Mouse (Mus musculus) heart, embryonic 15.5 days (tissue): ENCODE measurements around the gene Hist1h3c. TPM values are rescaled to one million over a fixed set of nuclear protein-coding genes. Genes with fewer than 3 reads are reported as not detected.
A peak's percentile ranks its signal among the peaks of the same experiment; 100 is the strongest.
"Not testable (repeated sequence)": the region's sequence is repeated elsewhere in the genome, so short reads cannot be mapped to it uniquely, and the experiment has no call there.

Experiments used
- ATAC-seq: fragments of 200-750 bp; cut with Nextera tagmentation; replicated peaks from 2 replicates; pipeline ENCODE4 v1.8.0; 2017; ENCODE audit warnings: low read depth, moderate TSS enrichment; ENCODE audit not compliant: insufficient number of reproducible peaks, insufficient read depth, low FRiP score
- H3K27ac ChIP-seq: fragments of 300-500 bp; sonication (generic); 2 replicates; pipeline ENCODE4 v1.5.1; 2015; ENCODE audit warnings: mild to moderate bottlenecking, inconsistent platforms
- H3K27me3 ChIP-seq: fragments of 300-500 bp; sonication (generic); 2 replicates; pipeline ENCODE4 v1.6.1; 2015; ENCODE audit warnings: inconsistent platforms
- H3K36me3 ChIP-seq: fragments of 300-500 bp; sonication (generic); 2 replicates; pipeline ENCODE4 v1.6.1; 2015; ENCODE audit warnings: mild to moderate bottlenecking, inconsistent platforms
- H3K4me1 ChIP-seq: fragments of 300-500 bp; sonication (generic); replicated peaks from 2 replicates; pipeline ENCODE4 v1.6.1; 2015; ENCODE audit warnings: inconsistent platforms
- H3K4me2 ChIP-seq: fragments of 300-500 bp; sonication (generic); 2 replicates; pipeline ENCODE4 v1.6.1; 2015; ENCODE audit warnings: inconsistent platforms, mild to moderate bottlenecking, moderate library complexity
- H3K4me3 ChIP-seq: fragments of 300-500 bp; sonication (generic); 2 replicates; pipeline ENCODE4 v1.5.1; 2015; ENCODE audit warnings: mild to moderate bottlenecking, inconsistent platforms
- H3K9ac ChIP-seq: fragments of 300-500 bp; sonication (generic); 2 replicates; pipeline ENCODE4 v1.6.1; 2015; ENCODE audit warnings: mild to moderate bottlenecking, inconsistent platforms
- H3K9me3 ChIP-seq: fragments of 300-500 bp; sonication (generic); replicated peaks from 2 replicates; pipeline ENCODE4 v1.6.1; 2016; ENCODE audit warnings: inconsistent platforms
- WGBS: fragments of 180-500 bp; shearing (Covaris S2); methylation state at CpG from one replicate; pipeline ENCODE4 v1.1.7; 2015; ENCODE audit warnings: mixed read lengths; 5-methylcytosine and 5-hydroxymethylcytosine counted together
- polyA plus RNA-seq: library from polyadenylated mRNA; unstranded; fragments of >200 nt; fragmentation: Nextera tagmentation; extraction: Ambion mirVana; gene quantifications from 2 replicates; pipeline ENCODE4 v1.2.1, GENCODE M21; 2015

Gene Hist1h3c
- polyA plus RNA-seq, 1 experiment from 2014 or later = 2.0 TPM

- H3K4me2 ChIP-seq = peak within 1 kb of the TSS; percentile 92
- H3K4me3 ChIP-seq = peak within 1 kb of the TSS; percentile 68
- no peaks in the 10 kb centered on the region for H3K36me3 ChIP-seq
- peak; percentile 67 for ATAC-seq
- 4% methylated on average over 34 of the region's 34 CpGs for WGBS
- no peaks in the 10 kb centered on the region for H3K9me3 ChIP-seq
- H3K27ac ChIP-seq = peak within 1 kb of the TSS; percentile 95
- H3K27me3 ChIP-seq = no peaks in the 10 kb centered on the region
- peak within 1 kb of the TSS; percentile 75 for H3K9ac ChIP-seq
- H3K4me1 ChIP-seq = peaks cover 29% of the 10 kb centered on the region
Observed at GRCm38 (mm10) chr13:23763586-23764323, 18.4 kb upstream of the Hist1h3c start, which contains the start of gene Hist1h1a. Hist1h1a (plus strand) TSS chr13:23763666.

- WGBS = under 1% methylated on average over 10 of the region's 10 CpGs
- H3K4me1 ChIP-seq = peaks cover 29% of the 10 kb centered on the region
Observed at GRCm38 (mm10) chr13:23763242-23763585, 17.8 kb upstream of the Hist1h3c start.

GRCm38 (mm10) chr13:23761871-23762821 lies 16.7 kb upstream of the Hist1h3c start, which contains the start of gene Hist1h3a:
Hist1h3a (minus strand) TSS chr13:23762386.
- not testable (repeated sequence) for H3K9me3 ChIP-seq, H3K36me3 ChIP-seq, H3K27me3 ChIP-seq
- peak within 1 kb of the TSS; percentile 92 for H3K4me2 ChIP-seq
- ATAC-seq = peak; percentile 51
- under 1% methylated on average over 29 of the region's 52 CpGs for WGBS
- H3K4me3 ChIP-seq = peak within 1 kb of the TSS; percentile 68
- peak within 1 kb of the TSS; percentile 75 for H3K9ac ChIP-seq
- peaks cover 34% of the 10 kb centered on the region for H3K4me1 ChIP-seq
- H3K27ac ChIP-seq = peak within 1 kb of the TSS; percentile 95

More at GRCm38 (mm10) chr13:23763242-23763585, 17.8 kb upstream of the Hist1h3c start:
- peak overlapping the region; percentile 95 for H3K27ac ChIP-seq
- H3K9me3 ChIP-seq = no peaks in the 10 kb centered on the region
- H3K4me3 ChIP-seq = peak overlapping the region; percentile 68
- H3K27me3 ChIP-seq = no peaks in the 10 kb centered on the region
- ATAC-seq = no peak
- peak overlapping the region; percentile 75 for H3K9ac ChIP-seq
- peak overlapping the region; percentile 92 for H3K4me2 ChIP-seq
- no peaks in the 10 kb centered on the region for H3K36me3 ChIP-seq

- peaks cover 34% of the 10 kb centered on the region for H3K4me1 ChIP-seq
- peak within 1 kb of the TSS; percentile 68 for H3K4me3 ChIP-seq
- peak within 1 kb of the TSS; percentile 53 for H3K9ac ChIP-seq
- peak within 1 kb of the TSS; percentile 95 for H3K27ac ChIP-seq
- peak; percentile 79 for ATAC-seq
- H3K4me2 ChIP-seq = peak within 1 kb of the TSS; percentile 92
- WGBS = under 1% methylated on average over 63 of the region's 72 CpGs
- no peaks in the 10 kb centered on the region for H3K9me3 ChIP-seq
- no peaks in the 10 kb centered on the region for H3K27me3 ChIP-seq
- no peaks in the 10 kb centered on the region for H3K36me3 ChIP-seq
Observed at GRCm38 (mm10) chr13:23760972-23761864, 15.8 kb upstream of the Hist1h3c start, which contains the start of gene Hist1h4a. Hist1h4a (minus strand) TSS chr13:23761230.

- ATAC-seq = no peak
- Histone ChIP-seq H3K36me3 (no peaks in the 10 kb centered on the region), H3K27ac (peak overlapping the region; percentile 95), H3K27me3 (no peaks in the 10 kb centered on the region), H3K4me3 (peak overlapping the region; percentile 68), H3K9ac (peak overlapping the region; percentile 53), H3K9me3 (no peaks in the 10 kb centered on the region), H3K4me2 (peak overlapping the region; percentile 92), H3K4me1 (peaks cover 34% of the 10 kb centered on the region)
- WGBS = 2% methylated on average over 23 of the region's 27 CpGs
Observed at GRCm38 (mm10) chr13:23760240-23760971, 15.0 kb upstream of the Hist1h3c start.

GRCm38 (mm10) chr13:23759916-23760239 lies 14.5 kb upstream of the Hist1h3c start:
- Histone ChIP-seq H3K9me3 (no peaks in the 10 kb centered on the region), H3K4me3 (peak overlapping the region; percentile 68; the same call in 1 of the 2 replicates), H3K27me3 (no peaks in the 10 kb centered on the region), H3K36me3 (no peaks in the 10 kb centered on the region), H3K4me1 (peaks cover 34% of the 10 kb centered on the region), H3K4me2 (peak overlapping the region; percentile 92), H3K27ac (peak overlapping the region; percentile 95), H3K9ac (no peak overlapping the region)
- no peak for ATAC-seq
- 61% methylated on average over 1 of the region's 1 CpGs for whole genome bisulfite sequencing

GRCm38 (mm10) chr13:23759251-23759771 lies 13.9 kb upstream of the Hist1h3c start:
- no peak for ATAC-seq
- H3K4me1 ChIP-seq = peaks cover 32% of the 10 kb centered on the region
- 83% methylated on average over 3 of the region's 3 CpGs for WGBS
- H3K9ac ChIP-seq = no peak overlapping the region
- H3K27ac ChIP-seq = no peak overlapping the region
- H3K9me3 ChIP-seq = no peaks in the 10 kb centered on the region
- no peak overlapping the region for H3K4me3 ChIP-seq
- no peaks in the 10 kb centered on the region for H3K27me3 ChIP-seq
- no peak overlapping the region for H3K4me2 ChIP-seq
- H3K36me3 ChIP-seq = no peaks in the 10 kb centered on the region

GRCm38 (mm10) chr13:23757921-23758320 lies 12.5 kb upstream of the Hist1h3c start:
- H3K4me3 ChIP-seq = no peak overlapping the region
- H3K4me2 ChIP-seq = peak overlapping the region; percentile 73; the same call in 1 of the 2 replicates
- H3K4me1 ChIP-seq = peaks cover 22% of the 10 kb centered on the region
- 53% methylated on average over 3 of the region's 3 CpGs for WGBS
- H3K27ac ChIP-seq = no peak overlapping the region
- no peaks in the 10 kb centered on the region for H3K36me3 ChIP-seq
- no peak overlapping the region for H3K9ac ChIP-seq
- no peaks in the 10 kb centered on the region for H3K27me3 ChIP-seq
- ATAC-seq = no peak
- no peaks in the 10 kb centered on the region for H3K9me3 ChIP-seq

- H3K4me2 ChIP-seq = peak overlapping the region; percentile 73
- H3K9ac ChIP-seq = peak overlapping the region; percentile 60
- 0 out of 2 replicates have a peak, but pooled peaks have one; percentile 0 for ATAC-seq
- no peaks in the 10 kb centered on the region for H3K27me3 ChIP-seq
- H3K4me3 ChIP-seq = peak overlapping the region; percentile 48
- no peaks in the 10 kb centered on the region for H3K36me3 ChIP-seq
- H3K27ac ChIP-seq = peak overlapping the region; percentile 86
- WGBS = 4% methylated on average over 18 of the region's 23 CpGs
- H3K9me3 ChIP-seq = no peaks in the 10 kb centered on the region
- H3K4me1 ChIP-seq = peaks cover 23% of the 10 kb centered on the region
Observed at GRCm38 (mm10) chr13:23757211-23757773, 11.9 kb upstream of the Hist1h3c start.

GRCm38 (mm10) chr13:23756790-23757189 lies 11.4 kb upstream of the Hist1h3c start, which contains the start of gene Hist1h4b:
Hist1h4b (plus strand) TSS chr13:23757013.
- H3K4me3 ChIP-seq = peak within 1 kb of the TSS; percentile 48
- H3K4me2 ChIP-seq = peak within 1 kb of the TSS; percentile 73
- peak; percentile 72 for ATAC-seq
- 0% methylated on average over 16 of the region's 22 CpGs for WGBS
- H3K4me1 ChIP-seq = peaks cover 23% of the 10 kb centered on the region
- H3K9me3 ChIP-seq = no peaks in the 10 kb centered on the region
- H3K27me3 ChIP-seq = no peaks in the 10 kb centered on the region
- H3K27ac ChIP-seq = peak within 1 kb of the TSS; percentile 86
- H3K36me3 ChIP-seq = no peaks in the 10 kb centered on the region
- peak within 1 kb of the TSS; percentile 60 for H3K9ac ChIP-seq
